Mouse (Mus musculus) bone marrow, adult 2 months (tissue): ENCODE measurements around the gene Ctbp2. TPM values are rescaled to one million over a fixed set of nuclear protein-coding genes. Genes with fewer than 3 reads are reported as not detected.

Experiments used
- H3K27ac ChIP-seq: fragments of 200-500 bp; 2 replicates; pipeline ENCODE4 v1.5.1; 2012; ENCODE audit warnings: low read depth, mild to moderate bottlenecking, control low read depth, inconsistent platforms, low read length; ENCODE audit not compliant: control insufficient read depth, poor library complexity, insufficient read depth
- H3K4me1 ChIP-seq: fragments of 200-500 bp; 2 replicates; pipeline ENCODE4 v1.6.1; 2011; ENCODE audit warnings: low read length; ENCODE audit not compliant: control insufficient read depth, insufficient read depth
- H3K4me3 ChIP-seq: fragments of 200-500 bp; replicated peaks from 2 replicates; pipeline ENCODE3; 2011; ENCODE audit warnings: mild to moderate bottlenecking, low read depth, low read length, control low read depth; ENCODE audit not compliant: control insufficient read depth
- CTCF ChIP-seq: fragments of 200-500 bp; IDR thresholded peaks from 2 replicates; pipeline ENCODE4 v1.5.1; 2011; ENCODE audit warnings: low read length, control low read depth; ENCODE audit not compliant: control insufficient read depth, insufficient read depth
- POLR2A ChIP-seq: fragments of 200-500 bp; IDR thresholded peaks from 2 replicates; pipeline ENCODE4 v1.6.1; 2011; ENCODE audit warnings: low read depth, mild to moderate bottlenecking, control low read depth, low read length, borderline replicate concordance; ENCODE audit not compliant: control insufficient read depth
- WGBS: fragments of 180-500 bp; shearing (Covaris S2); methylation state at CpG from one replicate; pipeline ENCODE4 v1.1.7; 2018; 5-methylcytosine and 5-hydroxymethylcytosine counted together
- polyA plus RNA-seq: library from polyadenylated mRNA; stranded (reverse); fragments of >200 nt; gene quantifications from 2 replicates; pipeline ENCODE4 v1.2.4, GENCODE M21; 2011; ENCODE audit warnings: low replicate concordance; ENCODE audit not compliant: missing spikeins, insufficient read depth, insufficient read length

The Ctbp2 gene
- polyA plus RNA-seq, 1 experiment = 33.5 TPM

- H3K4me3 ChIP-seq = no peak overlapping the region
- TF ChIP-seq CTCF (no peak), POLR2A (no peak)
- no peak overlapping the region for H3K27ac ChIP-seq
- H3K4me1 ChIP-seq = no peaks in the 10 kb centered on the region
- WGBS = 84% methylated on average over 7 of the region's 7 CpGs
These were observed 108.6 kb downstream of the Ctbp2 start for GRCm38 (mm10) chr7:133015416-133016070.

GRCm38 (mm10) chr7:133014631-133015030 is 109.5 kb downstream of the Ctbp2 start:
- Histone ChIP-seq H3K27ac (no peak overlapping the region), H3K4me1 (no peaks in the 10 kb centered on the region), H3K4me3 (no peak overlapping the region)
- WGBS = 90% methylated on average over 14 of the region's 14 CpGs
- TF ChIP-seq POLR2A = no peak

GRCm38 (mm10) chr7:133013923-133014322 is 110.2 kb downstream of the Ctbp2 start:
- Histone ChIP-seq H3K4me3 (no peak overlapping the region), H3K27ac (no peak overlapping the region), H3K4me1 (no peaks in the 10 kb centered on the region)
- WGBS = 88% methylated on average over 10 of the region's 10 CpGs
- no peak for TF ChIP-seq POLR2A

GRCm38 (mm10) chr7:133012637-133013366 is 111.4 kb downstream of the Ctbp2 start:
- no peak overlapping the region for H3K4me3 ChIP-seq
- no peak for TF ChIP-seq CTCF
- no peak for TF ChIP-seq POLR2A
- H3K4me1 ChIP-seq = no peaks in the 10 kb centered on the region
- 72% methylated on average over 14 of the region's 14 CpGs for WGBS
- no peak overlapping the region for H3K27ac ChIP-seq

- Histone ChIP-seq H3K4me3 (no peak overlapping the region), H3K27ac (no peak overlapping the region), H3K4me1 (no peaks in the 10 kb centered on the region)
- TF ChIP-seq CTCF = no peak
- no peak for TF ChIP-seq POLR2A
- WGBS = 81% methylated on average over 4 of the region's 4 CpGs
These were observed 112.5 kb downstream of the Ctbp2 start for GRCm38 (mm10) chr7:133011611-133012010.

- WGBS = 74% methylated on average over 5 of the region's 5 CpGs
- TF ChIP-seq CTCF (no peak), POLR2A (no peak)
- no peaks in the 10 kb centered on the region for H3K4me1 ChIP-seq
- H3K4me3 ChIP-seq = no peak overlapping the region
- no peak overlapping the region for H3K27ac ChIP-seq
These were observed 113.0 kb downstream of the Ctbp2 start for GRCm38 (mm10) chr7:133011191-133011590.

GRCm38 (mm10) chr7:133010477-133010876 is 113.7 kb downstream of the Ctbp2 start:
- 76% methylated on average over 3 of the region's 3 CpGs for WGBS
- TF ChIP-seq CTCF = no peak
- TF ChIP-seq POLR2A = no peak

GRCm38 (mm10) chr7:133009676-133010075 is 114.5 kb downstream of the Ctbp2 start:
- no peak overlapping the region for H3K4me3 ChIP-seq
- 83% methylated on average over 8 of the region's 8 CpGs for WGBS
- TF ChIP-seq POLR2A (no peak), CTCF (no peak)
- no peaks in the 10 kb centered on the region for H3K4me1 ChIP-seq
- no peak overlapping the region for H3K27ac ChIP-seq

More at GRCm38 (mm10) chr7:133010477-133010876, 113.7 kb downstream of the Ctbp2 start:
- Histone ChIP-seq H3K4me3 (no peak overlapping the region), H3K27ac (no peak overlapping the region), H3K4me1 (no peaks in the 10 kb centered on the region)
